Mouse (Mus musculus) MEL (cell line): Measurements from ENCODE around the gene Fam171a1.

ENCODE experiments used
- CHD1 ChIP-seq: IDR thresholded peaks from 2 replicates; pipeline ENCODE4 v1.6.1; 2012; ENCODE audit warnings: low read depth, mild to moderate bottlenecking, inconsistent platforms, low read length, improper control_type of control experiment
- MXI1 ChIP-seq: IDR thresholded peaks from 2 replicates; pipeline ENCODE4 v1.6.1; 2011; ENCODE audit warnings: mild to moderate bottlenecking, low read depth, low read length, improper control_type of control experiment
- POLR2A ChIP-seq, 2 experiments: IDR thresholded peaks; 2 replicates each; pipeline ENCODE4 v1.6.1; 2011 to 2012; ENCODE audit warnings: low read length in 2 of 2, mild to moderate bottlenecking in 2 of 2, control low read depth in 1 of 2, improper control_type of control experiment in 1 of 2, low read depth in 1 of 2, moderate library complexity in 1 of 2; ENCODE audit not compliant: control insufficient read depth in 1 of 2, insufficient read depth in 1 of 2, poor library complexity in 1 of 2

DNA sequence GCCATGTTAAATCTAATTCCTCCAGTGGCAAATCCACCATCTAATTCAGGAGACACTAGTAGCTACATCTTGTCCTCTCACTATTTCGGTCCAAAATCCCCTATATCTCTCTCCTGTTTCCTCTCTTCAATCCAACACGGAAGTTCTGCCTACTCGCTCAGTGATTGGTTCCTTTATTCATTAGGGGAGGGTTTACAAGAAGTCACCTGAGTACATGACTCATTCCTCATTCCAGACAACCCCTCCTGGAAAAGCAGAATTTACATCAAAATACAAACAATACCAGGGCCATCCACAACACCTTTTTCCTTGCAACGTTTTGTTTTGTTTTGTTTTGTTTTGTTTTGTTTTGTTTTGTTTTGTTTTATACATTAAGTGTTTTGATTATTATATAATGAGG lies 14.1 kb upstream of the Fam171a1 start:
- no peak for TF ChIP-seq POLR2A (IDR thresholded peaks at IDR 0.05; ENCODE audit: control insufficient read depth in 1 of 2, insufficient read depth in 1 of 2, low read depth in 1 of 2, low read length in 2 of 2, poor library complexity in 1 of 2)
- no peak for TF ChIP-seq MXI1
- no peak for TF ChIP-seq CHD1
